Mouse (Mus musculus): ENCODE data around the gene Dyx1c1.

Gene Dyx1c1

GRCm38 (mm10) chr9:72974734-72975133 lies 16.1 kb downstream of the Dyx1c1 start:
- no peak for DNase-seq

DNA sequence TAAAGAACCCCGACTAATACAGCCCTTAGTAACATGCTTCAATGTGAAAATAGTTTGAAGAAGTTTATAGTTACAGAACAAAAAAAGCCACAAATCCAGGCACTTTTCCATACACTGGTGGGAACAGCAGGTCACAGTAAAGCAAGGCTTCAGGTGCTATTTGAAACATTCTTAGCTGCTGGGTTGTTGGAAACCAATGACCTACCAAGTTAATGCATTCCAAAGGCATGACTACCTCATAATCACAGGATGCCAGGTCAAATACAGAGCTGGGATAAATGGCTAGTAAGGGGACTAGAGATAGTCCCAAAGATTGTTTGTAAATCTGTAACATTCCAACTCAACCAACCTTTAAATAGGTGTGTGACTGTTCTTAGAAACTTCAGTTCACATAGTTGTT lies 16.7 kb downstream of the Dyx1c1 start:
- no peak for DNase-seq

GRCm38 (mm10) chr9:72983066-72983465 lies 24.5 kb downstream of the Dyx1c1 start:
- no peak for DNase-seq

DNA sequence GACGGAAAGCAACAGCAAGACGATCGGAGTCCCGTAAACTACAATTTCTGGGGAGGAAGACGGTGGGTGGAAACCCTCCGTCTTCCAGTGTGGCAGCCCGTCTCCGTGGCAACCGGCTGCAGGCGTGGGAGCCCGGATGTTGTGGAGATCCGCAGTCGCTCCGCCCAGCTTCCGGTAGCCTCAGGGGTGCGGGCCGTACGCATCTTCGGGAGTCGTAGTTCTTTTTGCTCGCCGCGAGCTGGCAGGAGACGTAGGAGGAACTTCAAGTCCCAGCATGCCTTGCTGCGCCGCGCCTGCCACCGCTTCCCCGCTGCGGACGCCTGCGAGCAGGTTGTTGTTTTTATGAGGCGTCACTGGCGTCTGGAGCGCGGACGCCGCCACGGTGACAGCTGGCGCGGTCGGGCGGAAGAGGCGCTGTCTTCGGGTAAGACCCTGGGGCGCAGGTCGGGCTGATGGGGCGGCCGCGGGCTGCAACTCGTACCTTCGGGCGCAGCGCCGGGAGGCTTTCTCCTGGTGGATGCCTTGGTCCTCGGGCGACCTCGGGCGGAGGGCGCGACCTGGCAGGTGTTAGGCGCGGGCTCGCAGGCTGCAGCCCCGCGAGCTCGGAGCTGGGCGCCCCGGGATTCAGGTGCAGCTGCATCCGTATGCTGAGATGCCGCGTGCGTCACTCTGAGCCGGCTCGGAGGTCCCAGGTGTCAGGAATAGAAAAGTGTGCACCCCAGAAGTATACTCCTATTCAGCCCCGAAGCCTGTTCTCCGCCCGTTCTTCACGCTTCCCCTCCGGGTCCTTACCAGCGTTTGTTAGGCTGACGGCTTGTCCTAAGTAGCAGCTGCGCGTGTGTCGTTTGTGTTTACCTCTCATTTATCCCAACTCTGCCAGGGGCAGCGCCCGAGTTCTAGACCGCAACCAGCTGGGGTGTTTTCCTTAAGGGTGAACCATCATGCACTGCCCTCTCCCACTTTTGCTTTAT lies 26.9 kb downstream of the Dyx1c1 start, which contains the start of the genes Ccpg1os and Ccpg1:
TSS of gene Ccpg1os (minus strand) at position 133 of the 971 bp plus-strand sequence.
TSS of gene Ccpg1 (plus strand) at position 180 of the 971 bp plus-strand sequence.
- DNase-seq = peak; percentile 99

- DNase-seq = no peak
These were observed 29.1 kb downstream of the Dyx1c1 start for GRCm38 (mm10) chr9:72987703-72988102.

- DNase-seq = no peak
These were observed 30.1 kb downstream of the Dyx1c1 start for GRCm38 (mm10) chr9:72988706-72989105.

DNA sequence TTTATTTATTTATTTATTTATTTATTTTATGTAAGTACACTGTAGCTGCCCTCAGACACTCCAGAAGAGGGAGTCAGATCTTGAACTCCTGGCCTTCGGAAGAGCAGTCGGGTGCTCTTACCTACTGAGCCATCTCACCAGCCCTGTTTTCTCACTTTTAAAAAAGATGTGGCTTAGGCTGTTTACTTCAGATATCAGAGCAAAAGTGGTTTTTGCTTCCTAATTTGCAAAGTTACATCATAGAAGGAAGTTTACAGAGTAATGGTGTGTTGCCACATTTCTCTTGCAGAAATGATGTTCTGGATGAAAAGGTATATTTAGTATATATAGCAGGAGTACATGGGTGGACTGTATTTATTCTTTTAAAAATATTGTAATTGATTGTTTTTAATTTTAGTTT lies 32.8 kb downstream of the Dyx1c1 start:
- no peak for DNase-seq

- no peak for DNase-seq
These were observed 34.0 kb downstream of the Dyx1c1 start for GRCm38 (mm10) chr9:72992576-72992975.

- DNase-seq = no peak
These were observed 37.6 kb downstream of the Dyx1c1 start for GRCm38 (mm10) chr9:72996167-72996566.

- no peak for DNase-seq
These were observed 38.2 kb downstream of the Dyx1c1 start for GRCm38 (mm10) chr9:72996806-72997205.

GRCm38 (mm10) chr9:73000487-73000886 lies 41.9 kb downstream of the Dyx1c1 start:
- no peak for DNase-seq

- DNase-seq = no peak
These were observed 42.9 kb downstream of the Dyx1c1 start for GRCm38 (mm10) chr9:73001314-73002011.

GRCm38 (mm10) chr9:73002177-73002576 lies 43.6 kb downstream of the Dyx1c1 start:
- DNase-seq = no peak

DNA sequence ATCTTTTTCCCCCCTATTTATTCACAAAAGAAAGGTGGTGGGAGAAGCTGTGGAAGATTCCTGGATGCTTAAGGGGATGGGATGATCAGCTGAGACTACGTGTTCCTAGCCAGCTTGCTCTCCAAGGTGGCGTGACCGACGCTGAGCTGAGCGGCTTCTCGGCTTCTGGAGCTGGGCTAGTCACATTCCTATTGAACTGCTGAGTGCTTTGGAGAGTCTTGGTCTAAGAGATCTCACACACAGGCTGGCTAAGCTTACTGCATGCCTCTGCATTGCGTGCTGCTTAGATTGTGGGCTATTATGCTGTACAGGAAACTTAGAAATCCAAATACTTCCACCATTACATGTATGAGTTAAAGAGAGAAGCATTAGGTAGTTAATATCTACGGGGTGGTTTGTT lies 45.5 kb downstream of the Dyx1c1 start:
- no peak for DNase-seq

DNA sequence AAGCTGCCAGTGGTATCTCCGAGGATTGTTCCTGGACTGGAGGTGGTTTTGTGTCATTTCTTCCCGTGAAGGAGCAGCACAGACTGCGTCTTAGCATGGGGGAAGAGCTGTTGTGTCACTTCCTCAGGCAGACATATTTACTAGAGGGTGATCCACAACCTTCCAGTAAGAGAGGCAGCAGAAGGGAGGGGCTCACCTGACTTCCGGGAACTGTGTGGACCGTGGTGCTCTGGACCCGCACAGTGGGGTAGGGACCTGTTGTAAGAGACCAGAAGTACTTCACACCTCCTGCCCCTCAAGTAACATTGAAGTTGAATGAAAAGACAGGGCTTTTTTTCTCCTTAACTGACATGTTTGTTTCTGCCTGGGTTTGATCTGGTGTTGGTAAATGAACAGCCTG lies 46.5 kb downstream of the Dyx1c1 start:
- DNase-seq = no peak

- no peak for DNase-seq
These were observed 47.6 kb downstream of the Dyx1c1 start for GRCm38 (mm10) chr9:73006175-73006574.

DNA sequence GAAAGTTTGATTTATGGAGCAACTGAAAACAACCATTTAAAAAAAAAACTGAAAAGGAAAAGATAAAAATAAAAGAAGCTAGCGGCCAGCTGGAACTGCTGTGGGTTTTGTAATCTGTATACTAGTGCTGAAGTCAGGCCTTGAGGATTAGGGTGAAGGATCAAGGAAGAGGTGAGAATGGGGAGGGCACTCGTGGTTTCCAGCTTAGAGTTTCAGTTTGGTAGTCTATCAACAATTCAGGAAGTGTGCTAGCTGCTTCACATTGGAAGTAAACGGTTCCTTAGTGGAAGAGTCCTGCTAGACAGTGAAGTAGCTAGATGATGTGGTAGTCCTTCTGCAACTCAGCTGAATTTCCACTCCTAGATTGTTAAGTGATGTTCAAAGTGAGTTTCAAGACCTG lies 49.8 kb downstream of the Dyx1c1 start:
- DNase-seq = no peak

DNA sequence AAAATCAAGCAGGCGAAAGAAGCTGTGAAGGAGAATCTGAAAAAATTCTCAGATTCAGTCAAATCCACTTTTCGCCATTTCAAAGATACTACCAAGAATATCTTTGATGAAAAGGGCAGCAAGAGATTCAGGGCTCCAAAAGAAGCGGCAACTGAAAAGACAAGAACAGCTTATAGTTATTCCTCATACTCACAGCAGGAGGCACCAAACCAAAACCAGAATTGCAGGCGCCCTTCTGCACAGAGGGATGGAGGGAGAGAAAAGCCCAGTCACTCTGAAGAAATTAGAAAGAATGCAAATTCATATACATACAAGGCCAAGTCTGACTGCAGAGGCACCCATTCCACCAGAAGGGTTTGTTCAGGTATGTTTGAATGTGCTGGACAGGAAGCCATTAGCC lies 54.0 kb downstream of the Dyx1c1 start:
- no peak for DNase-seq

GRCm38 (mm10) chr9:73014724-73015123 lies 56.1 kb downstream of the Dyx1c1 start:
- DNase-seq = peak; percentile 40

GRCm38 (mm10) chr9:73019841-73020240 lies 61.3 kb downstream of the Dyx1c1 start:
- no peak for DNase-seq

- DNase-seq = no peak
These were observed 62.0 kb downstream of the Dyx1c1 start for GRCm38 (mm10) chr9:73020566-73021097.

Data from right cerebral cortex, adult 18-20 months (tissue).